Mouse (Mus musculus): ENCODE measurements around the gene Mrps10.
A peak's percentile ranks its signal among the peaks of the same experiment; 100 is the strongest.
"Not testable (repeated sequence)": the region's sequence is repeated elsewhere in the genome, so short reads cannot be mapped to it uniquely, and the experiment has no call there.

Gene Mrps10

DNA sequence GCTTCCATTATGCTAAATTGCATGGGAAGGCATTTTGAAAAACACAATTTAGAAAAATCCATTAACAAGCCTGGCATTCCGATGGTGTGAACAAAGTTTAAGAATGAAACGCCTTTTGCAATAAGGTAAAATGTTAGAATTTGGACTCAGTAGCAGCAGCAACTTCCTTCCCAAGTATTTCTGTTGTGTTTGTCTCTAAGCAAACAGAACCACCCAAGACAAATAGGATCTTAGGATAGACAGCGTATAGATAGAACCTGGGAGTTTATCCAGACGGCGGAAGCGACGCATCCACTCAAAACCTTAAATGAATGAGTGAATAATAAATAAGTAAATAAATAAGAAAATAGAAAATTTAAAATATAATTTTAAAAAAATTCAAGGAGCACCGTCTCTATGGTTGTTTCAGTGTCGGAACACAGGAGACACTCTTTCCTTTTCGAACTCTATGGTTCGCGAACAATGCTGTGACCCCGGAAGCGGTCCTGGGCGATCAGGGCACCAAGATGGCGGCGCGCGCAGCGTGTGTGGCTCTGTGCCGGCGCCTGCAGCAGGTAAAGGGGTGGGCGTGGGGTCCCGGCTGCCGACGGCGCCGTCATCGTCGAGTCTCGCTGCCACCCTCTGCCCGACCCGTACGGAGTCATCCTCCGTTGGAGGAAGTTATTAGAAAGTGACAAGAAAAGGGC is at the start of gene Mrps10:
Gene Mrps10 (plus strand): TSS at position 487 of the 686 bp plus-strand sequence.
- peak; percentile 84 for DNase-seq

DNA sequence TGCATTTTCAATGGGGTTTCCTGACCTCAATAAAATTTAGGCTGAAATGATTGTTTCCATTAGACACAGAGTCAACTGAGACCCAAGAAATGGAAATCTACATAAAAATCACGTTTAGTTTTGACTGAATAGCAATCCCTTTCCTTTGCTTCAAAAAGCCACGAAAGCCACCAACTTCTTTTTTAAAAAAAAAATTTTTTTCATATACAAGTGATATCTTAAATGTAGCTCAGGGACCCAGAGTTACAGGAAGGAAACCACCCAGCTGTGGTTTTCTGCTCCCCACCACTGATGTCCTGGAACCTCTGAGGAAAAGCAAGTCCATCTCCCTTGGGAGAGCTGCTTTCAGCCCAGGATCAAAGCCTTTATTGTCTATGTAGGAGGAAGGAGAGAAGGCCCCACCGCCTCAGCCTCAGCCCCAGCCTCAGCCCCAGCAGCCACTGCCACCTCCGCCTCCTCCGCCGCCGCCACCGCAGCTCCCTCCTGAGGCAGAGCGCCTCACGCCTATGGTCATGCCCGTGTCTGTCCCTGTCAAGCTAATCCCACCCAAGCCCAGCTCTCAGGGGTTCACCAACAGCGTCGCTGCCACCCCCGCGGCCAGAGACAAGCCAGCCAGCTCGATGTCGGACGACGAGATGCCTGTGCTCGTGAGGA is 49.6 kb upstream of the Mrps10 start:
- DNase-seq: no peak

DNA sequence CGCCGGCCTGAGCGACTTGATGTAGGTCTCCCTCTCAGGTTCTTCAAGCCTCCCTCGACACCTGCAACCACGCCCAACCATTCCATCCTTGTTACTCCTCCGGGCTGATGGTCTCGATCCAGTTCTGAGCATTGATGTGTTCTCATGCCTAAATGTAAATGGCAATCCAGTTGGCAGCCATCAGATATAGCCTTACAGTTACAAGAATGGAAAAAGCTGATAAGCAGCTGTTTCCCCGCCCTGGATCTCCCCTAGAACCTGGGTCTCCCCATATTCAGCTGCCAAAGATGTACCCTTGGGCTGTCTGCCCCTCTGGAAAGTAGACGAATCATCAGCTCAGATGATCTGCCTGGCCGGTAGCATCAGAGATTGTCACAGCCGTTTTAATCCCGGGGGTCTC is 48.9 kb upstream of the Mrps10 start:
- DNase-seq: no peak

DNA sequence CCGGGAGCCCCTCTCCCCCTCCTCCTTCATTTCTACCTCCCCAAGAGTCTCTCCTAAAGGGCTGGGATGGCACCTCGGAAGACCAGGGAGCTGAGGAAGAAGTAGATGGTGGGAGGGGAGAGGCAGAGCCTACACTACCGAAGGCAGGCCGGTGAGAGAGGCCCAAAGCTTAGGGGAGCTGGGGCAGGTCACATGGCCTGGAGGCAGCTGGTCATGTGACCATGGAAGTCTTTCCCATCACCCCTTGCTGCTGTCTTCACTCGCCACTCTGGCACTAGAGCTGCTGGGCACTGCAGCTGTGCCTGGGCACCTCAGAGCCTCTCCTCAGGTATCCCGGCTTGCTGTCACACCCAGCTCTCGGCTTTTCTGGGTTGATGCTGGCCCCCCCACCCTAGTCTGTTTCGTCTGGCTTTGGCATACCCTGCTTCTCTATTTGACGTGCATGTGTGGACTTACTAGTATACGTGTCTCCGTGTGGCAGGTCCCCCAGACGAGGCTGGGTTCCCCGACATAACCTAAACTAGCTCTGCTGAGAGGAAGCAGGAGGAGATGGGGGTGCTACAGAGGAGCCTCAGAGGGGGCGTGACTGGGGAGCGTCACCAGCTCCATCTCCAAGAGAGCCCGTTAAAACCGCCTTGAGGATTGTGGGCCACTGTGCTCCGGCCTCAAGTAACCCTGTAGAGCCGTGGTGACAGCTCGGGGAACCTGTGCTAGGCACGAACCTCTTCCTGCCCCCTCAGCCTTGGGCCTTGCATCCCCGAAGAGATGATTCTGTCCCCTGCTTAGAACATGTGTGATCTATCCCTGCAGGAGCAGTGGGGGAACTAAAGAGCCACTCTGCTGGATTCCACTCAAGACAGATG is 46.3 kb upstream of the Mrps10 start:
- DNase-seq: no peak

DNA sequence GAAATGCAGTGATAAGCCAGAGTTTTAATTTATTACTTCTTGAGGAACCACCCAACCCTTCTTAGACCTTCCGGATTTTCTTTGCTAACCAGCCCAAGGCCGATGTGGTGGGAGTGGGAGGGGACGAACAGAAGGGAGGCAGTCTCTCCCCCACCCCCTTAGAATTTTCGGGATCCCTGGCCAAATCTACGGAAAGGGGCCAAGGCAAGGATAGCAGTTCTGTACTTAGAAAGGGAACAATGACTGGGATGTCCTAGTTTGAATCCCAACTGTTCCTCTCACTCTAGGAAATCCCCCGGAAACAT is 45.7 kb upstream of the Mrps10 start:
- DNase-seq: no peak

DNA sequence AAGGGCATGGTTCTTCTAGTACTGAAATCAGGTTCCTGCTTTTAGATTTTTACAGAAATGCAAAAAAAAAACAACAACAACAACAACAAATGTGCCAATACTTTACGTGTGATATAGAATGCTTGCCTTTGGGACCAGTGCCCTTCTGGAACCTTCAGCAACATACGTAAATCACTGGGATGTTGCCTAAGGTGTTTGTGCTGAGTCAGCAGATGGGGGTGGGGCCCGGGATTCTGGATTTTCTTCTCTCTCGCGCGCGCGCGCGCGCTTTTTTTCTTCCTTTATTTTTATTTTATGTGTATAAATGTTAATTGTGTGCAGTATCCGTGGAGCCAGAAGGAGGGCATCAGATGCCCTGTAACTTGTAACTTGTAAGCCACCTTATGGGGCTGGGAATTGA is 41.1 kb upstream of the Mrps10 start:
- DNase-seq: no peak

DNA sequence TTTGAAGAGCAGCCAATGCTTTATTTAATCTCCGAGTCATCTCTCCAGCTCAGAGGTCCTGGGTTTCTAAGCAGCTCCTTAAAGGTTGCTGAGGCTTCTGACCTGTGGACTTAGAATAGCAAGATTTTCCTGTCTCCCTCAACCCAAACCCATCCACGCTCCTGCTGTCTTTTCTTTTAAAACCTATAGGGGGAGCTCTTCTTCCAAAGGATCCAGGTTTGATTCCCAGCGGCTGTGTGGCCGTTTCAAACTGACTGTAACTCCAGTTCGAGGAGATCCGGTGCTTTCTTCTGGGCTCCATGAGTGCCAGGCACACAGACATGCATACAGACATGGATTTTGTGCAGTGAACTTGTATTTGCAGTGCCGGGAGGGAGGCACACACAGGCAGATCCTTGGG is 40.7 kb upstream of the Mrps10 start:
- DNase-seq: no peak

DNA sequence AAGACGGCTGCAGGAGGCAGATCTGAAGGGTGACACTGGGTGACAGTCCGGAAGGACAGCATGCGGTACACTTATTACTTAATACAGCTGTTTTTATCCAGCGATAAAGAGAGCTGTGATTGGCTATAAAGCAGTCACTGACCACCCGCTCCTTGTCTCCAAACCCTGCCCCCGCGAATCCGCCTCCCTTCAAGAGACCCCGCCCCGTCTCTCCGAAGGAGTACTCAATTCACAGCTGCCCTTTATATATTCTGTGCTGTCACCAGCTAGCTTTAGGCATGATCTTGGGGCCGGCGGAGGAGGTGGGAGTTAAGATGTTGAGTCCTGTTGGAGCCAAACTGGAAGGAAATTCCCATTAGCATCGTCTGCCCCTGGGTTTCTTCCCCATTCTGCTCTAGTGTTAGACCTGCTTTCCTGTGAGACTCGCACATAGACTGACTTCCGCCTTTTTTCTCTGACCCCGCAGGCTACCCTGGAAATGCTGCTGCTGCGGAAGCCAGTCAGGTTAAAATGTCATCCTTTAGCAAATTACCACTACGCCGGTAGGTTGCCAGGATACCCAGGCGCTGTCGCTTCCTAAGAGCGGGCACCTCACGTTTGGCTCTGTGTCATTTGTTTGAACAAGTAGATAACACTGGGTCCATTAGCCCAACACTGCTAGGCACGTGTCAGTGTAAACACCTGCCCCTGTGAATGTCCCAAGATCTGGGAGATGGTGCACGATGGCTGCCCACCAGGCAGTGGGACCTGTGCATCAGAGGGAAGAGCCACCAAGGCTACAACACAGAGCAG is 39.9 kb upstream of the Mrps10 start:
- DNase-seq: no peak

DNA sequence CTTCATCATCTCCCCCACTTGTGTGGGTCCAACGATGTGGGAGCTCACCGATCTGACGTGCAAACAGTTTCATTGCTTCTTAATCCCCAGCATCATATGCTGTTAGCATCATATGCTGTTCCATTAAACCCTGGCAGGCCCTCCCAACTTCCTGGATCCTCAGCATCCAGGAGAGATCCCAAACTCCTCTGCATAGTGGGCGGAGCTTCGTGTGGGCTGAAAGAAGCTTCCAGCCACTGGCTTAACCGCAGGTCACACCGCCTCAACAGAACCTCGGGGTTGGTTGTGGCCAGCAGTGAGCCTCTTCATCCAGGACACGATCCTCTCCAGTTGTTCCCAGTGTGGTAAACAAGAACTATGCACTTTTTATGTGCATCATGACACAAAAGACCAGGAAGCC is 38.1 kb upstream of the Mrps10 start:
- no peak for DNase-seq

DNA sequence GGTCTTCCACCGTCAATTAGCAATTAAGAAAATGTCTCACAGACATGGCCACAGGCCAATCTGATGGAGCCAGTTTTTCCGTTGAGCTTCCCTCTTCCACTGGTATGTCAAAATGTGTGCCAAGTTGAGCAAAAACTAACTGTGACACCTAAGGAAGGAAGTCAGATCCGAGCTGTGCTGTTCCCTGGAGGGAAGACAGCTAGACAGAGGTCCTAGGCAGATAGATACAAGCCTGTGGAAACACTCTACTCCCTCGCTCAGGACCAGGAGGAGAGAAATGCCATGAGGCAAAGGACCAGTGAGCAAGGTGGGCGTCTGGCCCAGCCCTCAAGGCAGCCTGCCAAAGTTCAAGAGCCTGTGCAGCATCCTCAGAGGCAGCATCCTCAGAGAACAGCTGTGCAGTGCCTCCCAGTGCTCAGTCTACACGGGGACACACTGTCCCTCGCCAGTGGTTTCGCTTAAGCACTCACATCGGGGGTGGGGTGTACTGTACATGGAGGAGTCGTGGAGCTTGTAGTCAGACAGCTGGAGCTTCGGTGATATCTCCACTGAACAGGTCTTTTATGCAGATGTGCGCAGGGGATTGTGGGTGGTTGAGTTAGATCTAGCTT is 36.6 kb upstream of the Mrps10 start:
- no peak for DNase-seq

DNA sequence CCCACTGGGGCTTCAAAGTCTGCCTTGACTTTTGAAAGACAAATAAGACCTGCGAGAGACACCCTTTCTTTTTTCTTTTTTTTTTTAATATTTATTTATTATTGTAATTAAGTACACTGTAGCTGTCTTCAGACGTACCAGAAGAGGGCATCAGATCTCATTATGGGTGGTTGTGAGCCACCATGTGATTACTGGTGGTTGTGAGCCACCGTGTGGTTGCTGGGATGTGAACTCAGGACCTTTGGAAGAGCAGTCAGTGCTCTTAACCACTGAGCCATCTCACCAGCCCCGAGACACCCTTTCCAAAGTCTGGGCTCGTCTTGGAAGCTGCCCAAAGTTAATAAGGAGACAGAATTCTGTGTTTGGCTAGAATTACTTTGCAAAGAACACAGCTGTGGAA is 36.0 kb upstream of the Mrps10 start:
- not testable (repeated sequence) for DNase-seq

DNA sequence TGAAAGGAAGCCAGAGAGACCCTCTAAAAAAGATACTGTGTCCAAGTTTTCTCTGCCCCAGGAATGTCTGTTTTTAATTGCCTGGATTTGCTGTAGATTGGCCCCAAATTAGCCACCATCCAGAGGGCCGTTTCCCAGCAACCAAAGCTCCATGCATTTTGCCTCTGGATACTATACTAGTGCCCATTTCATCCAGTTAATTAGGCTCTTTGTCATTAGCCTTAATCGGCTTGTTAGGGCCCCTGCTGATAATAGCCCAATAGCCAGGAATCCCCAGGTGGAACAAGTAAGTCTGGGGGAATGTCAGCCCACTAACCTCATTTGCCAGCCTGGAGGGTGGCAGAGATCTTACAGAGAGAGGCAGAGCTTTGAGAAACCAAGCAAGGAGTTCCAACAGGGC is 35.3 kb upstream of the Mrps10 start:
- no peak for DNase-seq

DNA sequence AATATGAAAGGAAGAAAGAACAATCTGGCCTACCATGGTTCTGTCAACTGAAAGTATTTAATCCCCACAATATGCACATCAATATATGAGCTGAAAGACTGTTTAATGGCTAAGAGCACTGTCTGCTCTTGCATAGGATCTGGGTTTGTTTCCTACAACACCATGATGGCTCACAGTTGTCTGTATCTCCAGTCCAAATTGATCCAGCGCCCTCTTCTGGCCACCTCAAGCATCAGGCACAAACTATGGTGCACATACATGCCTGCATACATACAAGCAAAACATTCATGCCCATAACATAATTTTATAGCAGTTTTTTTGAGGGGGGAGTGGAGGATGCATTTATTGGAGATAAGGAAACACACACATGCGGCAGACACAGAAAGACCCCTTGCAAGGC is 25.6 kb upstream of the Mrps10 start:
- no peak for DNase-seq

DNA sequence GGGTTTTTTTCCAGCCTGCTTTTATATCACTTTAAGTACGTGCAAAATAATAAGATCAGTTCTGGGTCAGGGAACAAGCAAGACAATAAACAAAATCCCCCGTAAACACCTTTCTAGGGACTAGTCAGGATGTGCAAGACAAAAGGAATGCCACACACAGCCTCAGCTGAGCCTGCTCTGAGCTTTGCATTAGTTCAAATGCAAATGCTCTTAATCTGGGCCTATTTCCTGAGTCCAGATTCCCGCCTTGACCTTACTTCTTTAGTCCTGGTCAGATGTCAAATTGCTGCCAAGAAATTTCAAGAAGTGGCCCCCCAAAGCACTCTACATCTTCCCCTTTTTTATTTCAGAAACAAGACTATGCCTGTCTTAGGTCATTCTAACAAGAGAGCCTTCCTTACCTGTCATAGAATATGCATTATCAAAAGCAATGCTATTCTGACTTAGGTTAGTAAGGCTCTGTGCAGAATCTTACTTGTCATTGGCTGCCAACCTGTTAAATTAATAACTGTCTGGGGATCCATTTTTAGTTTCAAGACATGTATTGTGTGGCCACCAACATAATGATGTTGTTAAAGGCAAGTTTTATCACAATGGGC is 18.9 kb upstream of the Mrps10 start:
- no peak for DNase-seq

DNA sequence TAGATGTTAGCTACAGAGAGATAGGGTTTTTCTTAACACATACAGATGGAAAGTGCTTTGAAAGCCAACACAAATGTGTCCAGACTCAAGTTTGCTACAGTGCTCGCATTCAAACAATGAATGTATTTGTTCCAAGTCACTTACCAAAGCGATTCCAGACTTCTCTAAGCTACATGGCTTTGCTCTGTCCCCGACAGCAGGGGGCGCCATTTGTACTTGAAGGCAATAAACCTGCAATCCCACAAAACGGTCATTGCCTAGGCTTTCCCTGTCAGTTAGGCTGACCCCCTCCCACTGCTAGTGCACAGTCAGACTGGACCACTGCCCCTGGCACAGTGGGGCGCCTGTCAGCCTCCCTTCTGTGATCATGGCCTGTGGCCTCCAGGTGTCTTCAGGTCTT is 8.7 kb upstream of the Mrps10 start:
- DNase-seq: no peak

DNA sequence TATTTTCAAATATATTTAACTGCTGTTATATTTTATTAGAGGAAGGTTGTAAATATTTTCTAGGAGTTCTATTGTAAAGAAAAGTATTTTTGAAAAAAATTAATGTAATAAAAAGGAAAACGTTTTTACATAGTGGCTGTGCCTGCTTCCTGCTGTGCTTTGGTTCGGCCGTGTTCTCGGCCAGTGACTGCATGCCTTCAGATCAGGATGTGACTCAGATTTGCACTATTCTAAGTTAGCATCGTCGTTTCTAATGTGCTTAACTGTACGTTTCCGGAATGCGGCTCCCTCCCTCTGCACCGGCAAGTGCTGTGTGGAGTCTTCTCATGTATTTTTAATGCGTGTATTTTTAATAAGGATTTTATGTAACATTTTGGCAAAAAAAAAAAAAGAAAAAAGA is 7.3 kb upstream of the Mrps10 start:
- DNase-seq: no peak

DNA sequence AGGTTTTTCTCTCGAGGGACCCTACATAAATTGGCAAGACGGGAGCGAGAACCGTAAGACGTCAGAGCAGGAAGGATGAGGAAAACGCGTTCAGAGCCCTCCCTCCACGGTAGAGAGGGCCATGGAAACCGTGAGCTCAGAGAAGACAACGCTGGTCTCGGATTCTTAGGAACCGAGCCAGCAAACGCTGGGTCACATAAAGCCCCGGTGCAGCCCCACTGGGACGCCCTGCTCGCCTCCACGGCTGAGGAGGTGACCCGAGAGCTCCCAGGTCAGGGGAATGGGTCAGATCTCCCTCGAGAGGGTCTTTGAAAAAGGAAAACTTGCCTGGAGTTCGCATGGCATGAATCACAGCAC is 378 bp downstream of the Mrps10 start:
- DNase-seq: peak; percentile 46

DNA sequence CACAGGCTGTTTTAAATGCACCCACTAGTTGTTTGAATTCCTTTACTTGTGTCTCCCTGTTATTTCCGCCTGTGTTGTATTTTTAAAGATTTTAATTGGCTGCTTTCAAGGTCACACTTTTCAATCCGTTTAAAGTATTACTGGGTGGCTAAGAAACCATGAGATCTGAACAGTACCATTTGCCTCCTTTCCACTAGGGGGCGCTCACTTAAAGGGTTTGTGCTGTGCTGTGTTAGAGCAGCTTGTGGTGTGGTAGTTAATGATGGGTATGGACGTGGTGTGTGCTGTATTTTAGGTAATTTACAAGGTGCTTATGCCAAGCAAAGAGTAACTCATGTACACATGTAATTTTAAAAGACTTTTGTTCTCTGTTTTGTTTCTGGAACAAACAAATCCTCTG is 2.8 kb downstream of the Mrps10 start:
- peak; percentile 33 for DNase-seq

DNA sequence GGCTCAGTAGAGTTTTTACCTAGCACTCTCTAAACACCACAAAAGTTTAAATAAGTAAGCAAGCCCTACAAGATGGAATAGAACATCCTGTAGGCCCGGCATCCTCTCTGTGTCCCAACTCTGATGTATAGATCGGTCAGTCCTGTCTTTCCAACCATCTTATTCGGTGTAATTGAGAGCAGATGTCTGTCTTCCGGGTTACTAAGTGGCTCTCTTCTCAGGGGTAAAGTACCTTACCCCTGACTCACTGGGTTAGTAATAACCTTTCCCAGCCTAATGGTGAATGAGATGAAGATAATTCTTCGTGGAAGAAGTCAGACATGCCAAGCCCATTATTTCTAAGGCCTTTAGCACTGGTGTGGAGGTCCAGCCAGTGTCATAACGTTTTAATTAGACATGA is 5.3 kb downstream of the Mrps10 start:
- no peak for DNase-seq

DNA sequence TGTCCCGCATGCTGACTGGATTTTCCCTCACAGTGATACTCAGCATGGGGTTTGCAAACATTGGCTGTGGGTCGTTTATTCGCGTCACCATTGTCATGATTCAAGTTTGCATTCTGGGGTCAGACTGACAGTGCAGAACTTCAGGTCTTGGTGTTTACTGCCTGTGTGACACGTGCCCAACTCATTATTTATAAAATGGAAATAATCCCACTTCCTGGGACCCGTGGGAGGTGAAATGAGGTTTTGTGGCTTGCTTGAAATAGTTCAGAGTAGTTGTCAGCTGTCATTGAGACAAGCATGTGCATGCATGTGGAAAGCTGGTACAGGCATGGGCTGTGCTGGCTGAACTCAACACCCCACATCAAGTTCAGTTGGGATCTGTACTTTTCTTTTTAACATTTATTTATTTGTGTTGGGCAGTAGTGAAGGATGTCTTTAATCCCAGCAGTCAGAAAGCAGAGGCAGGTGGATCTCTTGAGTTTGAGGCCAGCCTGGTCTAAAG is 8.1 kb downstream of the Mrps10 start:
- no peak for DNase-seq

DNA sequence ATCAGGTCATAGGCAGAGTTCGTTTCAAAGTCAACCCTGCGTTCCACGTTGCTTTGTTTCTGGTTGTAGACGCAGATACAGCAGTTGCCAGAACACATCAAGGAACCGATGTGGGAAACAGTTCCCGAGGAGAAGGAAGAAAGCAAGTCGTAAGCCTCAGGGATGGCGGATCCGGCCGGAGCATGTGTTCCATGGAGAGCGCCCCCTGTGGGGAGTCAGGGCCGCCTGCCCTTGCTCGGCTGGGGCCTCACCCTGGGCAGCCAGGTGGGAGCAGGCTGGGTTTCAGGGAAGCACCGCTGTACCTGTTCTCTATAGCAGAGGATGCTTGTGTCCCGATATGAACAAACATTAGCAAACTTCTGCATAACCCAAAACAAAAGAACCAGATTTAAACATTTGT is 9.4 kb downstream of the Mrps10 start:
- DNase-seq: no peak

DNA sequence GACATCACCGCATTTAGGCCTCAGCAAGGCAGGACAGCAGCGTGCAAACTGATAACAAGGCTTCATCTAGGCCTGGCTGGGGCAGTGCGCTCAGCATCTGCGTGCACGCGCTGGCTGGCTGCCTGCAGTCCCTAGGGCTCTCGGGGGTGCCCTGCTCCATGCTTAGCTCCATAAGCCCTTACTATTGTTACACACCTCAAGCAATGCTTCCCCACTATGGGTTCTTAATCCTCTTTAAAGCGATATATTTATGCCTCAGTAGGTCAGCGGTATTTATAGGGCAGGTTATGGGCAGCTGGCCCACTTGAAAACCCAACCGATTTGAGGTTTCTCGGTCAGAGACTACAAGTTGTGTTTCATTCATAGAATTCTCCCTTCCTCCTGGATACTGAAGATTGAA is 13.2 kb downstream of the Mrps10 start:
- no peak for DNase-seq

Measured in cerebellum, adult 11-12 months (tissue).